Comparison of ENCODE assay signal across 11 mouse cellular contexts in genomic region chr16:20675213-20675612, GRCm38 (mm10). TPM values are rescaled to one million over a fixed set of nuclear protein-coding genes. Genes with fewer than 3 reads are reported as not detected.
DNase-seq lines count a peak whose midpoint lies in the region; ATAC-seq and TF ChIP-seq lines count a peak whose summit lies in the region.
"Had no signal": no experiment of that assay in that cellular context is flagged by ENCODE, and none has a peak within 500 bp of the region (broad histone marks: within the 10 kb centered on the region; RNA-seq: fewer than 3 reads in every experiment).

No protein-coding gene starts in this region.

- H3K4me1 ChIP-seq in erythroblast, embryonic 14.5 days (ENCODE audit: control insufficient read depth): peaks cover 73% of the 10 kb centered on the region
- H3K4me1 ChIP-seq in kidney, embryonic 15.5 days: peaks cover 33% of the 10 kb centered on the region
- H3K4me1 ChIP-seq in embryonic facial prominence, embryonic 14.5 days (ENCODE audit: control insufficient read depth, insufficient read depth, low read length): peaks cover 13% of the 10 kb centered on the region; the same call in 1 of the 2 replicates
- peaks cover 49% of the 10 kb centered on the region for H3K4me1 ChIP-seq in liver, embryonic 16.5 days (ENCODE audit: control insufficient read depth, low read depth, low read length)
- peaks cover 5% of the 10 kb centered on the region; the same call in 1 of the 2 replicates for H3K4me1 ChIP-seq in kidney, adult 2 months (ENCODE audit: control insufficient read depth, insufficient read depth, low read length)

- WGBS in kidney, embryonic 15.5 days: 84% methylated on average over 6 of the region's 6 CpGs
- WGBS in embryonic facial prominence, embryonic 14.5 days: 86% methylated on average over 6 of the region's 6 CpGs
- WGBS in liver, embryonic 16.5 days (ENCODE audit: insufficient replicate concordance): 84% methylated on average over 6 of the region's 6 CpGs
- WGBS in kidney, adult 2 months: 81% methylated on average over 6 of the region's 6 CpGs

- no peak overlapping the region for H3K27ac ChIP-seq in kidney, embryonic 15.5 days
- no peak overlapping the region for H3K27ac ChIP-seq in embryonic facial prominence, embryonic 14.5 days (replicated peaks; ENCODE audit: low read depth, low read length)
- 0 out of 2 replicates have a peak overlapping the region, but pooled peaks have one; percentile 17 for H3K27ac ChIP-seq in liver, embryonic 16.5 days (ENCODE audit: low read length)
- H3K27ac ChIP-seq in kidney, adult 2 months (ENCODE audit: insufficient read depth, low read depth, low read length): no peak overlapping the region
- H3K27ac ChIP-seq: hindbrain, embryonic 13.5 days had no signal

- no peak for ATAC-seq in erythroblast, adult 5-6 weeks (replicated peaks; ENCODE audit: low FRiP score, poor library complexity, severe bottlenecking)
- ATAC-seq in kidney, embryonic 15.5 days (replicated peaks; ENCODE audit: low FRiP score): no peak
- ATAC-seq in embryonic facial prominence, embryonic 14.5 days (ENCODE audit: low read depth): no peak
- no peak for ATAC-seq in liver, embryonic 16.5 days (ENCODE audit: low read depth)

- DNase-seq in kidney, postnatal 36 days: no peak
- no peak for DNase-seq in embryonic facial prominence, embryonic 14.5 days (ENCODE audit: low spot score)
- DNase-seq in T-cell, adult 2 months (ENCODE audit: low spot score): no peak
- no peak for DNase-seq in kidney, adult 2 months
- DNase-seq: embryo, embryonic 11 days; kidney, postnatal 4 days had no signal

- TF ChIP-seq POLR2A in kidney, adult 2 months (IDR thresholded peaks at IDR 0.05; ENCODE audit: low read depth, low read length): no peak

- peaks cover 64% of the 10 kb centered on the region for H3K36me3 ChIP-seq in erythroblast, embryonic 14.5 days (ENCODE audit: control insufficient read depth)
- peaks cover 59% of the 10 kb centered on the region for H3K36me3 ChIP-seq in kidney, embryonic 15.5 days
- peaks cover 63% of the 10 kb centered on the region for H3K36me3 ChIP-seq in embryonic facial prominence, embryonic 14.5 days (ENCODE audit: control insufficient read depth, insufficient read depth, low read length)
- peaks cover 45% of the 10 kb centered on the region for H3K36me3 ChIP-seq in liver, embryonic 16.5 days (ENCODE audit: control insufficient read depth, insufficient read depth)
- H3K36me3 ChIP-seq in kidney, adult 2 months (ENCODE audit: control insufficient read depth, insufficient read depth, low read length): peaks cover 8% of the 10 kb centered on the region

- H3K27me3 ChIP-seq in erythroblast, embryonic 14.5 days (ENCODE audit: control insufficient read depth): no peaks in the 10 kb centered on the region
- H3K27me3 ChIP-seq in kidney, embryonic 15.5 days: no peaks in the 10 kb centered on the region
- H3K27me3 ChIP-seq in embryonic facial prominence, embryonic 14.5 days (replicated peaks; ENCODE audit: control insufficient read depth, insufficient read depth, low read length): no peaks in the 10 kb centered on the region
- no peaks in the 10 kb centered on the region for H3K27me3 ChIP-seq in liver, embryonic 16.5 days (ENCODE audit: control insufficient read depth, insufficient read depth, low read depth, low read length)
- H3K27me3 ChIP-seq in kidney, adult 2 months (replicated peaks; ENCODE audit: control insufficient read depth, insufficient read depth, low read length): no peaks in the 10 kb centered on the region
- H3K27me3 ChIP-seq: hindbrain, embryonic 13.5 days had no signal

- H3K4me3 ChIP-seq in erythroblast, embryonic 14.5 days (replicated peaks): peak overlapping the region; percentile 94
- peak overlapping the region; percentile 97; the same call in 1 of the 2 replicates for H3K4me3 ChIP-seq in kidney, embryonic 15.5 days (replicated peaks)
- 0 out of 2 replicates have a peak overlapping the region, but pooled peaks have one; percentile 5 for H3K4me3 ChIP-seq in embryonic facial prominence, embryonic 14.5 days (ENCODE audit: low read depth, low read length)
- peak overlapping the region; percentile 93 for H3K4me3 ChIP-seq in liver, embryonic 16.5 days (ENCODE audit: low read depth, low read length)
- no peak overlapping the region for H3K4me3 ChIP-seq in kidney, adult 2 months (ENCODE audit: insufficient read depth, low read depth, low read length)

- no peak overlapping the region for H3K9ac ChIP-seq in kidney, embryonic 15.5 days
- H3K9ac ChIP-seq in embryonic facial prominence, embryonic 14.5 days (ENCODE audit: low read depth, low read length): no peak overlapping the region
- 0 out of 2 replicates have a peak overlapping the region, but pooled peaks have one; percentile 16 for H3K9ac ChIP-seq in liver, embryonic 16.5 days (ENCODE audit: low read depth, low read length)

- H3K9me3 ChIP-seq in erythroblast, embryonic 14.5 days (ENCODE audit: control insufficient read depth, low read length): no peaks in the 10 kb centered on the region
- H3K9me3 ChIP-seq in kidney, embryonic 15.5 days (replicated peaks): no peaks in the 10 kb centered on the region
- no peaks in the 10 kb centered on the region for H3K9me3 ChIP-seq in embryonic facial prominence, embryonic 14.5 days (ENCODE audit: control insufficient read depth, low read length)
- no peaks in the 10 kb centered on the region for H3K9me3 ChIP-seq in liver, embryonic 16.5 days (replicated peaks; ENCODE audit: control insufficient read depth, low read length)
- H3K9me3 ChIP-seq: hindbrain, embryonic 13.5 days had no signal

- no peak for TF ChIP-seq CTCF in kidney, adult 2 months (conservative IDR thresholded peaks at IDR 0.05; ENCODE audit: insufficient read depth, insufficient read length, low read depth, low read length)

- peak overlapping the region; percentile 96; the same call in 1 of the 2 replicates for H3K4me2 ChIP-seq in kidney, embryonic 15.5 days
- H3K4me2 ChIP-seq in embryonic facial prominence, embryonic 14.5 days (ENCODE audit: low read depth, low read length): no peak overlapping the region
- H3K4me2 ChIP-seq in liver, embryonic 16.5 days (ENCODE audit: low read depth, low read length): peak overlapping the region; percentile 85

RNA-seq across cellular contexts. Expression of gene Eif4g1, which starts 7.1 kb away (rescaled TPM):
- polyA plus RNA-seq in erythroblast, embryonic 14.5 days (2012): 37.6 and 54.8 TPM in 2 replicates
- total RNA-seq in erythroblast, adult 5-6 weeks (2015; ENCODE audit: low replicate concordance): 60.1 and 64.6 TPM in 2 replicates
- total RNA-seq in erythroblast, adult 5-6 weeks (2017; ENCODE audit: low replicate concordance): 71.0 and 76.1 TPM in 2 replicates
- polyA plus RNA-seq in kidney, embryonic 15.5 days (2015; fragmentation: Nextera tagmentation; extraction: Ambion mirVana): 187 and 208 TPM in 2 replicates
- 153 and 157 TPM in 2 replicates for polyA plus RNA-seq in embryonic facial prominence, embryonic 14.5 days (2014; fragmentation: Nextera tagmentation; extraction: Ambion mirVana)
- polyA plus RNA-seq in liver, embryonic 16.5 days (2015; fragmentation: Nextera tagmentation; extraction: Ambion mirVana): 80.9 and 89.4 TPM in 2 replicates
- 262 and 316 TPM in 2 replicates for polyA plus RNA-seq in kidney, adult 2 months (2012; rRNA removed)

RNA-seq across cellular contexts. Expression of gene Fam131a, which starts 17.8 kb away (rescaled TPM):
- 0.26 and 0.29 TPM in 2 replicates for polyA plus RNA-seq in erythroblast, embryonic 14.5 days (2012)
- not detected in 2 replicates for total RNA-seq in erythroblast, adult 5-6 weeks (2015; ENCODE audit: low replicate concordance)
- total RNA-seq in erythroblast, adult 5-6 weeks (2017; ENCODE audit: low replicate concordance): 0.26 and 0.70 TPM in 2 replicates
- 6.4 and 6.7 TPM in 2 replicates for polyA plus RNA-seq in kidney, embryonic 15.5 days (2015; fragmentation: Nextera tagmentation; extraction: Ambion mirVana)
- polyA plus RNA-seq in embryonic facial prominence, embryonic 14.5 days (2014; fragmentation: Nextera tagmentation; extraction: Ambion mirVana): 10.9 and 11.2 TPM in 2 replicates
- 1.4 and 2.3 TPM in 2 replicates for polyA plus RNA-seq in liver, embryonic 16.5 days (2015; fragmentation: Nextera tagmentation; extraction: Ambion mirVana)
- 3.6 and 4.7 TPM in 2 replicates for polyA plus RNA-seq in kidney, adult 2 months (2012; rRNA removed)

RNA-seq across cellular contexts. Expression of gene Psmd2, which starts 23.8 kb away (rescaled TPM):
- 19.6 and 22.4 TPM in 2 replicates for polyA plus RNA-seq in erythroblast, embryonic 14.5 days (2012)
- total RNA-seq in erythroblast, adult 5-6 weeks (2015; ENCODE audit: low replicate concordance): 27.9 and 60.4 TPM in 2 replicates
- 82.0 and 97.2 TPM in 2 replicates for total RNA-seq in erythroblast, adult 5-6 weeks (2017; ENCODE audit: low replicate concordance)
- 330 and 353 TPM in 2 replicates for polyA plus RNA-seq in kidney, embryonic 15.5 days (2015; fragmentation: Nextera tagmentation; extraction: Ambion mirVana)
- polyA plus RNA-seq in embryonic facial prominence, embryonic 14.5 days (2014; fragmentation: Nextera tagmentation; extraction: Ambion mirVana): 278 and 312 TPM in 2 replicates
- polyA plus RNA-seq in liver, embryonic 16.5 days (2015; fragmentation: Nextera tagmentation; extraction: Ambion mirVana): 159 and 170 TPM in 2 replicates
- polyA plus RNA-seq in kidney, adult 2 months (2012; rRNA removed): 90.4 and 96.9 TPM in 2 replicates

RNA-seq across cellular contexts. Expression of gene Polr2h, which starts 42.3 kb away (rescaled TPM):
- 0.25 TPM in 1 of 2 replicates, not detected in the other for polyA plus RNA-seq in erythroblast, embryonic 14.5 days (2012)
- total RNA-seq in erythroblast, adult 5-6 weeks (2015; ENCODE audit: low replicate concordance): 7.9 and 15.9 TPM in 2 replicates
- 4.0 and 4.3 TPM in 2 replicates for total RNA-seq in erythroblast, adult 5-6 weeks (2017; ENCODE audit: low replicate concordance)
- 116 and 120 TPM in 2 replicates for polyA plus RNA-seq in kidney, embryonic 15.5 days (2015; fragmentation: Nextera tagmentation; extraction: Ambion mirVana)
- polyA plus RNA-seq in embryonic facial prominence, embryonic 14.5 days (2014; fragmentation: Nextera tagmentation; extraction: Ambion mirVana): 107 and 115 TPM in 2 replicates
- 27.7 and 31.6 TPM in 2 replicates for polyA plus RNA-seq in liver, embryonic 16.5 days (2015; fragmentation: Nextera tagmentation; extraction: Ambion mirVana)
- polyA plus RNA-seq in kidney, adult 2 months (2012; rRNA removed): 14.0 and 22.4 TPM in 2 replicates

RNA-seq across cellular contexts. Expression of gene Clcn2, which starts 42.3 kb away (rescaled TPM):
- polyA plus RNA-seq in erythroblast, embryonic 14.5 days (2012): 1.8 and 3.3 TPM in 2 replicates
- total RNA-seq in erythroblast, adult 5-6 weeks (2015; ENCODE audit: low replicate concordance): 1.7 and 5.0 TPM in 2 replicates
- 3.3 and 8.9 TPM in 2 replicates for total RNA-seq in erythroblast, adult 5-6 weeks (2017; ENCODE audit: low replicate concordance)
- 16.3 and 20.1 TPM in 2 replicates for polyA plus RNA-seq in kidney, embryonic 15.5 days (2015; fragmentation: Nextera tagmentation; extraction: Ambion mirVana)
- polyA plus RNA-seq in embryonic facial prominence, embryonic 14.5 days (2014; fragmentation: Nextera tagmentation; extraction: Ambion mirVana): 11.9 and 13.3 TPM in 2 replicates
- polyA plus RNA-seq in liver, embryonic 16.5 days (2015; fragmentation: Nextera tagmentation; extraction: Ambion mirVana): 9.7 and 11.5 TPM in 2 replicates
- polyA plus RNA-seq in kidney, adult 2 months (2012; rRNA removed): 21.4 and 33.1 TPM in 2 replicates
